Mouse (Mus musculus): ENCODE results near the gene Rgmb. TPM values are rescaled to one million over a fixed set of nuclear protein-coding genes. Genes with fewer than 3 reads are reported as not detected.
A peak's percentile ranks its signal among the peaks of the same experiment; 100 is the strongest.

Gene Rgmb
- polyA plus RNA-seq, 1 experiment from 2014 or later = 53.7 TPM

- H3K9me3 ChIP-seq (replicated peaks) = no peaks in the 10 kb centered on the region
- ATAC-seq (ENCODE audit: low FRiP score) = no peak
- WGBS = 21% methylated on average over 10 of the region's 10 CpGs
- no peak overlapping the region for H3K4me3 ChIP-seq (replicated peaks)
- H3K27ac ChIP-seq (replicated peaks) = no peak overlapping the region
- no peak overlapping the region for H3K9ac ChIP-seq (replicated peaks)
- no peaks in the 10 kb centered on the region for H3K27me3 ChIP-seq (replicated peaks)
- peaks cover 63% of the 10 kb centered on the region for H3K4me1 ChIP-seq
- H3K36me3 ChIP-seq = peaks cover 15% of the 10 kb centered on the region; the same call in 1 of the 2 replicates
- no peak overlapping the region for H3K4me2 ChIP-seq
These were observed 22.1 kb downstream of the Rgmb start for GRCm38 (mm10) chr17:15808468-15809374.

- Histone ChIP-seq H3K4me1 (peaks cover 56% of the 10 kb centered on the region), H3K9ac (replicated peaks) (no peak overlapping the region)
- 48% methylated on average over 4 of the region's 4 CpGs for WGBS
These were observed 22.8 kb downstream of the Rgmb start for GRCm38 (mm10) chr17:15808015-15808414.

GRCm38 (mm10) chr17:15807295-15807984 lies 23.4 kb downstream of the Rgmb start:
- H3K4me3 ChIP-seq (replicated peaks) = no peak overlapping the region
- H3K9ac ChIP-seq (replicated peaks) = no peak overlapping the region
- peaks cover 15% of the 10 kb centered on the region; the same call in 1 of the 2 replicates for H3K36me3 ChIP-seq
- H3K27ac ChIP-seq (replicated peaks) = no peak overlapping the region
- no peaks in the 10 kb centered on the region for H3K9me3 ChIP-seq (replicated peaks)
- no peak for ATAC-seq (ENCODE audit: low FRiP score)
- WGBS = 88% methylated on average over 23 of the region's 23 CpGs
- H3K27me3 ChIP-seq (replicated peaks) = no peaks in the 10 kb centered on the region
- peaks cover 50% of the 10 kb centered on the region for H3K4me1 ChIP-seq
- H3K4me2 ChIP-seq = no peak overlapping the region

More at GRCm38 (mm10) chr17:15808015-15808414, 22.8 kb downstream of the Rgmb start:
- ATAC-seq (ENCODE audit: low FRiP score) = no peak
- H3K27me3 ChIP-seq (replicated peaks) = no peaks in the 10 kb centered on the region
- no peak overlapping the region for H3K27ac ChIP-seq (replicated peaks)
- H3K36me3 ChIP-seq = peaks cover 15% of the 10 kb centered on the region; the same call in 1 of the 2 replicates
- no peaks in the 10 kb centered on the region for H3K9me3 ChIP-seq (replicated peaks)
- H3K4me2 ChIP-seq = no peak overlapping the region
- no peak overlapping the region for H3K4me3 ChIP-seq (replicated peaks)

GRCm38 (mm10) chr17:15804008-15804812 lies 26.6 kb downstream of the Rgmb start:
- H3K4me1 ChIP-seq = peaks cover 22% of the 10 kb centered on the region
- no peaks in the 10 kb centered on the region for H3K27me3 ChIP-seq (replicated peaks)
- WGBS = 49% methylated on average over 15 of the region's 15 CpGs
- no peak overlapping the region for H3K27ac ChIP-seq (replicated peaks)
- ATAC-seq (ENCODE audit: low FRiP score) = peak; percentile 56
- no peak overlapping the region for H3K9ac ChIP-seq (replicated peaks)
- H3K4me3 ChIP-seq (replicated peaks) = no peak overlapping the region
- H3K36me3 ChIP-seq = peaks cover 15% of the 10 kb centered on the region; the same call in 1 of the 2 replicates
- no peak overlapping the region for H3K4me2 ChIP-seq
- H3K9me3 ChIP-seq (replicated peaks) = no peaks in the 10 kb centered on the region

GRCm38 (mm10) chr17:15799195-15799793 lies 31.5 kb downstream of the Rgmb start:
- no peaks in the 10 kb centered on the region for H3K27me3 ChIP-seq (replicated peaks)
- no peak overlapping the region for H3K27ac ChIP-seq (replicated peaks)
- no peak overlapping the region for H3K4me2 ChIP-seq
- no peak for ATAC-seq (ENCODE audit: low FRiP score)
- H3K9me3 ChIP-seq (replicated peaks) = no peaks in the 10 kb centered on the region
- H3K4me1 ChIP-seq = no peaks in the 10 kb centered on the region
- no peaks in the 10 kb centered on the region for H3K36me3 ChIP-seq
- no peak overlapping the region for H3K9ac ChIP-seq (replicated peaks)
- no peak overlapping the region for H3K4me3 ChIP-seq (replicated peaks)
- 19% methylated on average over 3 of the region's 3 CpGs for WGBS

- no peaks in the 10 kb centered on the region for H3K4me1 ChIP-seq
- no peak overlapping the region for H3K4me3 ChIP-seq (replicated peaks)
- no peaks in the 10 kb centered on the region for H3K27me3 ChIP-seq (replicated peaks)
- no peak overlapping the region for H3K27ac ChIP-seq (replicated peaks)
- no peak for ATAC-seq (ENCODE audit: low FRiP score)
- H3K36me3 ChIP-seq = no peaks in the 10 kb centered on the region
- no peak overlapping the region for H3K9ac ChIP-seq (replicated peaks)
- WGBS = 89% methylated on average over 8 of the region's 8 CpGs
- no peak overlapping the region for H3K4me2 ChIP-seq
- no peaks in the 10 kb centered on the region for H3K9me3 ChIP-seq (replicated peaks)
These were observed 40.1 kb downstream of the Rgmb start for GRCm38 (mm10) chr17:15790716-15791115.

- H3K4me2 ChIP-seq = no peak overlapping the region
- no peak overlapping the region for H3K27ac ChIP-seq (replicated peaks)
- no peak for ATAC-seq (ENCODE audit: low FRiP score)
- no peak overlapping the region for H3K4me3 ChIP-seq (replicated peaks)
- no peaks in the 10 kb centered on the region for H3K9me3 ChIP-seq (replicated peaks)
- 24% methylated on average over 3 of the region's 3 CpGs for WGBS
- no peak overlapping the region for H3K9ac ChIP-seq (replicated peaks)
- no peaks in the 10 kb centered on the region for H3K27me3 ChIP-seq (replicated peaks)
- H3K36me3 ChIP-seq = no peaks in the 10 kb centered on the region
- no peaks in the 10 kb centered on the region for H3K4me1 ChIP-seq
These were observed 43.8 kb downstream of the Rgmb start for GRCm38 (mm10) chr17:15787036-15787435.

GRCm38 (mm10) chr17:15777979-15778378 lies 52.9 kb downstream of the Rgmb start:
- no peaks in the 10 kb centered on the region for H3K27me3 ChIP-seq (replicated peaks)
- 69% methylated on average over 6 of the region's 6 CpGs for WGBS
- H3K4me3 ChIP-seq (replicated peaks) = no peak overlapping the region
- peaks cover under 1% of the 10 kb centered on the region; the same call in 1 of the 2 replicates for H3K36me3 ChIP-seq
- no peak overlapping the region for H3K9ac ChIP-seq (replicated peaks)
- H3K4me1 ChIP-seq = no peaks in the 10 kb centered on the region
- no peaks in the 10 kb centered on the region for H3K9me3 ChIP-seq (replicated peaks)
- no peak overlapping the region for H3K27ac ChIP-seq (replicated peaks)
- H3K4me2 ChIP-seq = no peak overlapping the region
- no peak for ATAC-seq (ENCODE audit: low FRiP score)

GRCm38 (mm10) chr17:15776349-15776748 lies 54.5 kb downstream of the Rgmb start:
- Histone ChIP-seq H3K27ac (replicated peaks) (no peak overlapping the region), H3K36me3 (peaks cover 6% of the 10 kb centered on the region; the same call in 1 of the 2 replicates), H3K4me2 (no peak overlapping the region), H3K4me1 (no peaks in the 10 kb centered on the region), H3K27me3 (replicated peaks) (no peaks in the 10 kb centered on the region), H3K9ac (replicated peaks) (no peak overlapping the region), H3K9me3 (replicated peaks) (no peaks in the 10 kb centered on the region), H3K4me3 (replicated peaks) (no peak overlapping the region)
- ATAC-seq (ENCODE audit: low FRiP score) = no peak
- 79% methylated on average over 5 of the region's 5 CpGs for WGBS

GRCm38 (mm10) chr17:15774565-15775215 lies 56.1 kb downstream of the Rgmb start:
- ATAC-seq (ENCODE audit: low FRiP score) = no peak
- 83% methylated on average over 5 of the region's 5 CpGs for WGBS
- Histone ChIP-seq H3K27me3 (replicated peaks) (no peaks in the 10 kb centered on the region), H3K4me1 (no peaks in the 10 kb centered on the region), H3K9me3 (replicated peaks) (no peaks in the 10 kb centered on the region), H3K36me3 (peaks cover 21% of the 10 kb centered on the region), H3K9ac (replicated peaks) (no peak overlapping the region), H3K4me3 (replicated peaks) (no peak overlapping the region), H3K27ac (replicated peaks) (no peak overlapping the region), H3K4me2 (no peak overlapping the region)
